Mouse (Mus musculus): ENCODE data around the gene Vps35l.

GRCm38 (mm10) chr7:118705101-118705961 lies 34.7 kb upstream of the Vps35l start, which contains the start of gene Gde1:
- TF ChIP-seq TAL1 (IDR thresholded peaks at IDR 0.05; ENCODE audit: low read length) (peak; percentile 38; the same call in 1 of the 3 replicates), GATA1 (IDR thresholded peaks at IDR 0.05; ENCODE audit: low read length) (peak; percentile 63)

All from erythroblast, embryonic 14.5 days (primary cell).